Mouse (Mus musculus) limb, embryonic 14.5 days (tissue): ENCODE measurements around the gene Kcnq5. TPM values are rescaled to one million over a fixed set of nuclear protein-coding genes. Genes with fewer than 3 reads are reported as not detected.

Source experiments
- ATAC-seq: fragments of 200-750 bp; cut with Nextera tagmentation; 2 replicates; pipeline ENCODE4 v1.8.0; 2017; ENCODE audit warnings: low read depth, moderate number of reproducible peaks, moderate TSS enrichment; ENCODE audit not compliant: low FRiP score
- DNase-seq: peaks from one replicate; pipeline ENCODE4 v3.0.0-alpha.2; 2015; ENCODE audit warnings: low spot score
- H3K27ac ChIP-seq: fragments of 300-500 bp; sonication (generic); replicated peaks from 2 replicates; pipeline ENCODE4 v1.5.1; 2014; ENCODE audit warnings: low read depth, mild to moderate bottlenecking, low read length, moderate library complexity, mixed read lengths
- H3K27me3 ChIP-seq: fragments of 300-500 bp; sonication (generic); 2 replicates; pipeline ENCODE4 v1.6.1; 2014; ENCODE audit warnings: low read length, mixed read lengths; ENCODE audit not compliant: control insufficient read depth, insufficient read depth
- H3K36me3 ChIP-seq: fragments of 300-500 bp; sonication (generic); 2 replicates; pipeline ENCODE4 v1.6.1; 2014; ENCODE audit warnings: mild to moderate bottlenecking, low read length, moderate library complexity, mixed read lengths; ENCODE audit not compliant: control insufficient read depth, insufficient read depth
- H3K4me1 ChIP-seq: fragments of 300-500 bp; sonication (generic); 2 replicates; pipeline ENCODE4 v1.6.1; 2014; ENCODE audit warnings: antibody characterized with exemption, low read length, mixed read lengths; ENCODE audit not compliant: control insufficient read depth, insufficient read depth
- H3K4me2 ChIP-seq: fragments of 300-500 bp; sonication (generic); replicated peaks from 2 replicates; pipeline ENCODE4 v1.6.1; 2014; ENCODE audit warnings: low read depth, mild to moderate bottlenecking, low read length, moderate library complexity; ENCODE audit not compliant: severe bottlenecking
- H3K4me3 ChIP-seq: fragments of 300-500 bp; sonication (generic); replicated peaks from 2 replicates; pipeline ENCODE4 v1.5.1; 2014; ENCODE audit warnings: low read length
- H3K9ac ChIP-seq: fragments of 300-500 bp; sonication (generic); 2 replicates; pipeline ENCODE4 v1.6.1; 2014; ENCODE audit warnings: mild to moderate bottlenecking, low read depth, low read length, moderate library complexity; ENCODE audit not compliant: severe bottlenecking
- H3K9me3 ChIP-seq: fragments of 300-500 bp; sonication (generic); 2 replicates; pipeline ENCODE4 v1.6.1; 2016; ENCODE audit warnings: low read length; ENCODE audit not compliant: control insufficient read depth
- POLR2A ChIP-seq: fragments of 200-500 bp; IDR thresholded peaks from 2 replicates; pipeline ENCODE4 v1.8.0; 2012; ENCODE audit warnings: inconsistent platforms, mild to moderate bottlenecking, moderate library complexity, borderline replicate concordance; ENCODE audit not compliant: insufficient read depth, insufficient read length; ENCODE audit errors: extremely low read depth
- WGBS: fragments of 180-500 bp; shearing (Covaris S2); extraction: QIAGEN DNeasy Blood & Tissue Kit; methylation state at CpG from one replicate; pipeline ENCODE4 v1.1.7; 2014; 5-methylcytosine and 5-hydroxymethylcytosine counted together
- polyA plus RNA-seq, 2 experiments: library from polyadenylated mRNA; depleted of rRNA in 1 of 2; stranded (reverse) in 1 of 2; unstranded in 1 of 2; fragments of >200 nt; fragmentation: Nextera tagmentation in 1 of 2; extraction: Ambion mirVana in 1 of 2; gene quantifications; 2 replicates each; pipeline versions ENCODE4 v1.2.1 to v1.2.3; 2012 to 2014

The Kcnq5 gene
- polyA plus RNA-seq, 2 experiments, result 2.3 to 2.5 TPM

- no peak overlapping the region for H3K27ac ChIP-seq
- DNase-seq (no peak), ATAC-seq (no peak)
- 71% methylated on average over 1 of the region's 1 CpGs for WGBS
- no peak for TF ChIP-seq POLR2A
- no peak overlapping the region for H3K9ac ChIP-seq
- H3K27me3 ChIP-seq, result no peaks in the 10 kb centered on the region
- H3K4me1 ChIP-seq, result no peaks in the 10 kb centered on the region
- H3K36me3 ChIP-seq, result no peaks in the 10 kb centered on the region
- no peak overlapping the region for H3K4me2 ChIP-seq
- H3K4me3 ChIP-seq, result no peak overlapping the region
- H3K9me3 ChIP-seq, result no peaks in the 10 kb centered on the region
Observed at GRCm38 (mm10) chr1:21530823-21531222, 430.9 kb downstream of the Kcnq5 start.

GRCm38 (mm10) chr1:21521995-21522394 is 439.7 kb downstream of the Kcnq5 start:
- WGBS, result 67% methylated on average over 10 of the region's 10 CpGs
- Histone ChIP-seq H3K27ac (no peak overlapping the region), H3K4me2 (no peak overlapping the region)

GRCm38 (mm10) chr1:21521475-21521874 is 440.3 kb downstream of the Kcnq5 start:
- Histone ChIP-seq H3K27me3 (no peaks in the 10 kb centered on the region), H3K4me2 (no peak overlapping the region), H3K36me3 (no peaks in the 10 kb centered on the region), H3K9ac (no peak overlapping the region), H3K4me3 (no peak overlapping the region), H3K27ac (no peak overlapping the region), H3K9me3 (no peaks in the 10 kb centered on the region), H3K4me1 (no peaks in the 10 kb centered on the region)
- no peak for ATAC-seq
- WGBS, result 25% methylated on average over 8 of the region's 8 CpGs
- peak; percentile 20 for DNase-seq
- TF ChIP-seq POLR2A, result no peak

More at GRCm38 (mm10) chr1:21521995-21522394, 439.7 kb downstream of the Kcnq5 start:
- no peak for TF ChIP-seq POLR2A
- no peaks in the 10 kb centered on the region for H3K36me3 ChIP-seq
- DNase-seq (no peak), ATAC-seq (no peak)
- no peaks in the 10 kb centered on the region for H3K27me3 ChIP-seq
- no peaks in the 10 kb centered on the region for H3K9me3 ChIP-seq
- no peak overlapping the region for H3K4me3 ChIP-seq
- no peaks in the 10 kb centered on the region for H3K4me1 ChIP-seq
- H3K9ac ChIP-seq, result no peak overlapping the region

GRCm38 (mm10) chr1:21520116-21520645 is 441.6 kb downstream of the Kcnq5 start:
- H3K27me3 ChIP-seq, result no peaks in the 10 kb centered on the region
- H3K9ac ChIP-seq, result no peak overlapping the region
- no peak overlapping the region for H3K4me2 ChIP-seq
- DNase-seq (no peak), ATAC-seq (no peak)
- TF ChIP-seq POLR2A, result no peak
- no peaks in the 10 kb centered on the region for H3K4me1 ChIP-seq
- 74% methylated on average over 10 of the region's 10 CpGs for WGBS
- H3K4me3 ChIP-seq, result no peak overlapping the region
- H3K27ac ChIP-seq, result no peak overlapping the region
- no peaks in the 10 kb centered on the region for H3K36me3 ChIP-seq
- no peaks in the 10 kb centered on the region for H3K9me3 ChIP-seq

GRCm38 (mm10) chr1:21506665-21507064 is 455.1 kb downstream of the Kcnq5 start:
- Histone ChIP-seq H3K36me3 (no peaks in the 10 kb centered on the region), H3K4me1 (no peaks in the 10 kb centered on the region), H3K4me3 (no peak overlapping the region), H3K9me3 (no peaks in the 10 kb centered on the region), H3K27me3 (no peaks in the 10 kb centered on the region), H3K4me2 (no peak overlapping the region), H3K9ac (no peak overlapping the region), H3K27ac (no peak overlapping the region)
- TF ChIP-seq POLR2A, result no peak
- no peak for ATAC-seq
- DNase-seq, result no peak
- WGBS, result 81% methylated on average over 7 of the region's 7 CpGs
